Mouse (Mus musculus) C2C12 (cell line): ENCODE measurements at regions not wholly inside any gene's neighbourhood (a gene's known extent, or its start where the extent isn't known, plus 50 kb on each side); places are given as distances from the start of the nearest gene placed in this dataset.

Source experiments
- CEBPB ChIP-seq: IDR thresholded peaks from one replicate; pipeline ENCODE4 v1.6.1; 2011; ENCODE audit warnings: low read depth, mild to moderate bottlenecking, control low read depth, moderate library complexity
- CTCF ChIP-seq: IDR thresholded peaks from one replicate; pipeline ENCODE4 v1.5.1; 2011; ENCODE audit not compliant: control insufficient read depth, insufficient read depth, insufficient read length
- MAX ChIP-seq: IDR thresholded peaks from one replicate; pipeline ENCODE4 v1.6.1; 2011; ENCODE audit warnings: mild to moderate bottlenecking, control low read depth
- MYOD1 ChIP-seq: IDR thresholded peaks from one replicate; pipeline ENCODE4 v1.6.1; 2011; ENCODE audit warnings: low read depth; ENCODE audit not compliant: control insufficient read depth, insufficient read length
- MYOG ChIP-seq: IDR thresholded peaks from one replicate; pipeline ENCODE4 v1.6.1; 2011; ENCODE audit not compliant: control insufficient read depth, insufficient read length; ENCODE audit errors: extremely low read depth
- USF1 ChIP-seq: IDR thresholded peaks from one replicate; pipeline ENCODE4 v1.6.1; 2011; ENCODE audit warnings: low read depth, mild to moderate bottlenecking, control low read depth, moderate library complexity

- TF ChIP-seq CTCF (no peak), MYOD1 (no peak), USF1 (no peak), MYOG (no peak), MAX (no peak), CEBPB (no peak)
Observed at GRCm38 (mm10) chr11:22666378-22666777, 154.5 kb downstream of the Tmem17 start.
